Mouse (Mus musculus) neural tube, embryonic 11.5 days (tissue): ENCODE data around the gene Rab42. TPM values are rescaled to one million over a fixed set of nuclear protein-coding genes. Genes with fewer than 3 reads are reported as not detected.

ENCODE experiments used
- ATAC-seq: fragments of 200-750 bp; cut with Nextera tagmentation; 2 replicates; pipeline ENCODE4 v1.8.0; 2017; ENCODE audit warnings: moderate number of reproducible peaks, mild to moderate bottlenecking, moderate TSS enrichment, moderate library complexity; ENCODE audit not compliant: insufficient read depth, low FRiP score, low TSS enrichment
- DNase-seq: peaks from one replicate; pipeline ENCODE4 v3.0.0-alpha.2; 2015; ENCODE audit warnings: low spot score
- H3K27ac ChIP-seq: fragments of 300-500 bp; sonication (generic); 2 replicates; pipeline ENCODE4 v1.5.1; 2014; ENCODE audit warnings: low read depth, mild to moderate bottlenecking, low read length
- H3K27me3 ChIP-seq: fragments of 300-500 bp; sonication (generic); 2 replicates; pipeline ENCODE4 v1.6.1; 2014; ENCODE audit warnings: mild to moderate bottlenecking, low read length, mixed read lengths; ENCODE audit not compliant: control insufficient read depth, insufficient read depth
- H3K36me3 ChIP-seq: fragments of 300-500 bp; sonication (generic); 2 replicates; pipeline ENCODE4 v1.6.1; 2014; ENCODE audit warnings: mild to moderate bottlenecking, low read length, moderate library complexity, mixed read lengths; ENCODE audit not compliant: control insufficient read depth, insufficient read depth
- H3K4me1 ChIP-seq: fragments of 300-500 bp; sonication (generic); 2 replicates; pipeline ENCODE4 v1.6.1; 2014; ENCODE audit warnings: low read length, mixed read lengths; ENCODE audit not compliant: control insufficient read depth, insufficient read depth
- H3K4me2 ChIP-seq: fragments of 300-500 bp; sonication (generic); 2 replicates; pipeline ENCODE4 v1.6.1; 2014; ENCODE audit warnings: low read depth, mild to moderate bottlenecking, moderate library complexity
- H3K4me3 ChIP-seq: fragments of 300-500 bp; sonication (generic); 2 replicates; pipeline ENCODE4 v1.5.1; 2014; ENCODE audit warnings: low read depth, low read length
- H3K9ac ChIP-seq: fragments of 300-500 bp; sonication (generic); 2 replicates; pipeline ENCODE4 v1.6.1; 2014; ENCODE audit warnings: mild to moderate bottlenecking, low read length
- H3K9me3 ChIP-seq: fragments of 300-500 bp; sonication (generic); 2 replicates; pipeline ENCODE4 v1.6.1; 2016; ENCODE audit warnings: low read length; ENCODE audit not compliant: control insufficient read depth
- WGBS: fragments of 180-500 bp; shearing (Covaris S2); extraction: QIAGEN DNeasy Blood & Tissue Kit; methylation state at CpG from one replicate; pipeline ENCODE4 v1.1.7; 2014; 5-methylcytosine and 5-hydroxymethylcytosine counted together
- polyA plus RNA-seq: library from polyadenylated mRNA; unstranded; fragments of >200 nt; fragmentation: Nextera tagmentation; extraction: Ambion mirVana; gene quantifications from 2 replicates; pipeline ENCODE4 v1.2.1, GENCODE M21; 2014

The Rab42 gene
- polyA plus RNA-seq, 1 experiment from 2014 or later: 0.74 TPM

DNA sequence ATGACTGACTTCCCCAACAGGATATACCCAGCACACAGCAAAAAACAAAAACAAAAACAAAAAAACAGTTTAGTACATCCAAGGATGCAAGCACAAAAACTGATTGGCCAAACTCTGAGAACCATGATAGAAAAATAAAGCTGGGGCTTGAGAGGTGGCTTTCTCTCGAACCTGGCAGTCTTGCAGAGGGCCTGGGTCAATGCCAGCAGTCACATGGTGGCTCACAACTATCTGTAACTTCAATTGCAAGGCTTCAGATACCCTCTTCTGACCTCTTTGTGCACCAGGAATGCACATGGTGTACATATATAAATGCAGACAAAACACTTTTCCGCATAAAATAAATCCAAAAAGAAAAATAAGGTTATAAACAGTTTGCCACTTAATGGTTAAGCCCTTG is 30.0 kb downstream of the Rab42 start:
- H3K4me1 ChIP-seq: peaks cover 6% of the 10 kb centered on the region; the same call in 1 of the 2 replicates
- H3K9me3 ChIP-seq: no peaks in the 10 kb centered on the region
- no peaks in the 10 kb centered on the region for H3K36me3 ChIP-seq
- WGBS: 70% methylated on average over 2 of the region's 2 CpGs
- no peak overlapping the region for H3K9ac ChIP-seq
- DNase-seq: no peak
- ATAC-seq: no peak
- H3K27me3 ChIP-seq: no peaks in the 10 kb centered on the region
- no peak overlapping the region for H3K4me3 ChIP-seq
- no peak overlapping the region for H3K27ac ChIP-seq
- no peak overlapping the region; the same call in 1 of the 2 replicates for H3K4me2 ChIP-seq

DNA sequence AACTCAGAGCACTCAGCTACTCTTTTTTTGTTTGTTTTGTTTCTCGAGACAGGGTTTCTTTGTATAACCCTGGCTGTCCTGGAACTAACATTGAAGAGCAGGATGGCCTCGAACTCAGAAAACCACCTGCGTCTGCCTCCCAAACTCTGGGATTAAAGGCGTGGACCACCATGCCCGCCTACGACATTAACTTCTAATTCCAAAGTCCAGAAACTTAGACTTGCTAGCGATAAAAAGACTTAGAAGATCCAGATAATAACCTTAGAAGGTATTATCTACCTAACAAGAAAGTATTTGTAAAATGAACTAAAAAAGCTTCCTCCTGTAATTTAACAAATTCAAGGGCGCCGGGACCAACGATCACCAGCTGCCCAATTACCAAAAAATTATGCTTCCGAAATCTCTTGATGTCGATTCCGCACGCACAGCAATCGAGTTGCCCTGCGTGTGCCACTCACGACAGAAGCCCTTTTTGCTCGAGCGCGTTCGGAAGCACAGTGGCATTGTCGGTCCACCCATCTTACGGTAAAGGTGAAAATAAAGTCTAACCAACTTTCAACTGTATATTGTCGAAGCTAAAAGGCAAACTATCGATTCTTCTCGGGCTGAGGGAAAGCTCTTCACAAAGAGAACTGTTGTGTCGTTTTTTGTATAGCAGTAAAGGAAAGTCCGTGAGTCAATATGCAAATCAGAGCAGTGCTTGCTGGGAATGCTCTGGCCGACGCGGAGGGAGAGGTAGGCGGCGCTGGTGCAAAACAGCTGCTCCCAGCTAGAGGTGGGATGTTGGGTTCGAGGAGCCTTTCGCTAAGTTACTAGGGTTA is 33.2 kb downstream of the Rab42 start:
- Histone ChIP-seq H3K27ac (peak overlapping the region; percentile 84), H3K9me3 (no peaks in the 10 kb centered on the region), H3K4me3 (0 out of 2 replicates have a peak overlapping the region, but pooled peaks have one; percentile 9), H3K27me3 (no peaks in the 10 kb centered on the region), H3K4me2 (peak overlapping the region; percentile 28), H3K9ac (peak overlapping the region; percentile 51), H3K4me1 (peaks cover 2% of the 10 kb centered on the region; the same call in 1 of the 2 replicates), H3K36me3 (no peaks in the 10 kb centered on the region)
- DNase-seq (peak; percentile 92), ATAC-seq (peak; percentile 81)
- under 1% methylated on average over 35 of the region's 35 CpGs for WGBS

DNA sequence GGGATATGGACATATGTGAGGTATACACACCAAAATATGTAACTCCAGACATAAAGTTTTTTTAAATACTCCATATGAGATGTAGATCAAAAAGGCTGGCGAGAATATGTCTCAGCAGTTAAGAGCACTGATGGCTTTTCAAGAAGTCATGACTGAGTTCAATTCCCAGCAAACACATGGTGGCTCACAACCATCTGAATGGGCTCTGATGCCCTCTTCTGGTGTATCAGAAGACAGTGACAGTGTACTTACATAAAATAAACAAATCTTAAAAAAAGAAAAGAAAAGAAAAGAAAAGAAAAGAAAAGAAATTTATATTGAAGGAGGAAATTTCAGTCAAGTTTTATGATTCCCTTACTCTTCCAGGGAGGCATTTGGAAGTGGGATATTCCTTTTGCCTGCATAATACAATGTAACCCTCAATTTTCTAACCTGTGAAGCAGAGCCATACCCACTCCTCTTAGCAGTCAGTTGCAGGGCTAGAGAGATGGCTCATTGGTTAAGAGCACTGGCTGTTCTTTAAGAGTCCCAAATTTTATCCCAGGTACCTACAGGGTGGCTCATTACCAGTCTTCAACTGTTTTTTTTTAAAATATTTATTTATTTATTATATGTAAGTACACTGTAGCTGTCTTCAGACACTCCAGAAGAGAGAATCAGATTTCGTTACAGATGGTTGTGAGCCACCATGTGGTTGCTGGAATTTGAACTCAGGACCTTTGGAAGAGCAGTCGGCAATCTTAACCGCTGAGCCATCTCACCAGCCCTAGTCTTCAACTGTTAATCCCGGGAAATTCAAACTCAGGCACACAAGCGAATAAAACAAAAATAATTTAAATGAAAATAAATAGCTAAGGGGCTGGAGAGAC is 34.1 kb downstream of the Rab42 start:
- no peak overlapping the region for H3K4me3 ChIP-seq
- no peak overlapping the region for H3K27ac ChIP-seq
- ATAC-seq: no peak
- no peak for DNase-seq
- no peaks in the 10 kb centered on the region for H3K27me3 ChIP-seq
- H3K36me3 ChIP-seq: no peaks in the 10 kb centered on the region
- H3K9me3 ChIP-seq: no peaks in the 10 kb centered on the region
- 0 out of 2 replicates have a peak, but pooled peaks cover 2% of the 10 kb centered on the region for H3K4me1 ChIP-seq
- H3K4me2 ChIP-seq: no peak overlapping the region
- no peak overlapping the region for H3K9ac ChIP-seq
- 20% methylated on average over 6 of the region's 6 CpGs for WGBS

DNA sequence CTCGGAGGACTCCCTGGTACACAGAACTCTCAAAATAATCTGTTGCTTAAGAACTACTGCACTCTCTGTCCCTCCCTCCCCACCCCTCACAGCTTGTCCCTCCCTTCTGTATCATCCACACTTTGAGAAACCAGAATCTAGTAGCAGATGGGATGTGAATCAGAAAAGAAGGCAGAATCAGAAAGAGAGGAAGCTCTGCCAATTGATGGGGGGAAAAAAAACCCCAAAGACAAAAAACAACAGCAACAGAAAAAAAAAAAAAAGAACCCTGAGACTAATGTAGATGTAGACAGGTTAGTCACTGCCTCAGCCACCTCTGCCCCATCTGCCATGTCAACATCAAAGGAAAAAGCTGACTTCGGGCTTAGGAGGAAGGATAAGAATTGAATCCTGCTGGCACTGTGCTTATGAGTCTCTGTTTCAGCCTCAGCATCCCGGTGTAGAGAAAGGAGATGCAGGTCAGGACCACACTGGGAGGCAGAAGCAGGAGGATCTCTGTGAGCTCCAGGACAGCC is 36.3 kb downstream of the Rab42 start:
- no peaks in the 10 kb centered on the region for H3K4me1 ChIP-seq
- ATAC-seq (no peak), DNase-seq (no peak)
- no peaks in the 10 kb centered on the region for H3K9me3 ChIP-seq
- no peak overlapping the region for H3K4me3 ChIP-seq
- no peaks in the 10 kb centered on the region for H3K27me3 ChIP-seq
- H3K27ac ChIP-seq: no peak overlapping the region
- 76% methylated on average over 3 of the region's 3 CpGs for WGBS
- H3K36me3 ChIP-seq: no peaks in the 10 kb centered on the region
- no peak overlapping the region for H3K9ac ChIP-seq
- H3K4me2 ChIP-seq: no peak overlapping the region

DNA sequence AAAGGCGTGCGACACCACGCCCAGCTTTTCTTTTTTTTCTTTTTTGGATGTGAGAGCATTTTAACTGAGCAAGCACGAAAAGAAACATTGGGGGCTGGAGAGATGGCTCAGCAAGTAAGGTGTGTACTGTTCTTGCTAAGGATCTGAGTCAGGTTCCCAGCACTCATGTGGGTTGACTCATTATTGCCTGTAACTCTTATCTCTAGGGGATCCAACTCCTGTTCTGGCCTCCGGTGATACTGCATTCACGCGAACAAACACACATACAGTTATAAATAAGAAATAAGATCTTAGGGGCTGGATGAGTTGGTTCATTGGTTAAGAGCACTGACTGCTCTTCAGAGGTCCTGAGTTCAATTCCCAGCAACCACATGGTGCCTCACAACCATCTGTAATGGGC is 39.9 kb downstream of the Rab42 start:
- DNase-seq (no peak), ATAC-seq (no peak)
- Histone ChIP-seq H3K27me3 (no peaks in the 10 kb centered on the region), H3K4me2 (no peak overlapping the region), H3K27ac (no peak overlapping the region), H3K4me3 (no peak overlapping the region), H3K9ac (no peak overlapping the region), H3K4me1 (0 out of 2 replicates have a peak, but pooled peaks cover 6% of the 10 kb centered on the region), H3K36me3 (no peaks in the 10 kb centered on the region), H3K9me3 (no peaks in the 10 kb centered on the region)
- 93% methylated on average over 7 of the region's 7 CpGs for WGBS

DNA sequence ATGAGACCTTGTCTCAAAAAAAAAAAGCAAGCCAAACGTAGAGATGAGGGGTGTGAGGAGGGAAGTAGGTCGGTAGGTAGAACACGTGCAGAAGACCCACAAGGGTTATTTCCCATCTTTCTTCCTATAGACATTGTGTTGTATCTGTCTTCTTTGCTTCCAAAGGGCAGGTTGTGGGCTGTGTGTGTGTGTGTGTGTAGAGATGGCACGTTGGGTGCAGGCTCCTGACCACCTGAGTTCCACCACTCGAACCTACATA is 40.9 kb downstream of the Rab42 start:
- H3K27ac ChIP-seq: no peak overlapping the region
- ATAC-seq (no peak), DNase-seq (no peak)
- no peaks in the 10 kb centered on the region for H3K36me3 ChIP-seq
- H3K9ac ChIP-seq: no peak overlapping the region
- H3K4me1 ChIP-seq: 0 out of 2 replicates have a peak, but pooled peaks cover 6% of the 10 kb centered on the region
- no peaks in the 10 kb centered on the region for H3K9me3 ChIP-seq
- 81% methylated on average over 5 of the region's 5 CpGs for WGBS
- H3K4me3 ChIP-seq: no peak overlapping the region
- no peaks in the 10 kb centered on the region for H3K27me3 ChIP-seq
- no peak overlapping the region for H3K4me2 ChIP-seq

DNA sequence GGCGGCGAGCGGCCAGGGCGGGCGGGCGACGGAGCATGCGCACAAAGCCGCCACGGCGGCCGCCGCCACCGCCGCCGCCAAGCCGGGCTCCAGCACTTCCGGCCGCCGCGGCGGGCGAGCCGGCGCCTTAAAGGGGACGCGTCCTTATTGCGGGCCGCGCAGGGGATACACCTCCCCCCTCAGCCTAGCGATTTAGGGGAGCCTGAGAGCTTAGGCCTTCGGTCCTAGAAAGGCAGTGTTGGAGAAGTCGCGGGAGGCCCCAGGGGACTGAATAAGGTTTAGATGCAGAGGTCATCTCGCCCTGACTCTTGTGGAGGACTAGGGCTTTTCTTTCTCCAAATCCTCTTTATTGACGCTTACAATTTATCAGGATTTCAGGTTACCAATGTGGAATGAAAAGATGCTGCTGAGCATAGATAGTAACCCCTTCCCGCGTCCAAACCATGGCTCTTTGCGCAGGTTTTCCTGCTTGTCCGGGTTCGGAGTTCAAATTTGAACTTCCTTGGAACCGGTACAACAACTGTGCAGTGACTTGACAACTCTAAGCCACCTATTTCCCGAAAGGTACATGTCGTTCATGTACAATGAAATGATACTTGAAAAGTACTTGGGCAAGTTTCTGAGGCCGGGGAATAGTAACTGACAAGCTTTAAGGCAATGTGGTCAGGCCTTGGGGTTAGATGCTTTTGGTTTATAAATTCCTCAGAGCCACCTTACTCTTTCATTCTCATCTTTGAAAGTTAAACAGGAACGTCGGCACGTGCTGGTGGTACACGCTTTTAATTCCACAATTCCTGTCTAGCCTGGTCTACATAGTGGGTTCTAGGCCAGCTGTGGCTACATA is 41.4 kb downstream of the Rab42 start, which contains the start of gene Gmeb1:
Gene Gmeb1, minus strand, starts transcription at position 89 of the 844 bp plus-strand sequence.
- Histone ChIP-seq H3K9ac (peak within 1 kb of the TSS; percentile 94), H3K27ac (peak within 1 kb of the TSS; percentile 94), H3K27me3 (no peaks in the 10 kb centered on the region), H3K9me3 (no peaks in the 10 kb centered on the region), H3K4me2 (peak within 1 kb of the TSS; percentile 85), H3K4me1 (0 out of 2 replicates have a peak, but pooled peaks cover 6% of the 10 kb centered on the region), H3K36me3 (no peaks in the 10 kb centered on the region), H3K4me3 (peak within 1 kb of the TSS; percentile 90)
- peak; percentile 69 for ATAC-seq
- 24% methylated on average over 31 of the region's 49 CpGs for WGBS
- peak; percentile 89 for DNase-seq
